Mouse (Mus musculus) adrenal gland (tissue): Measurements from ENCODE around the gene Mrm1.

Experiments
- intact Hi-C: fragments of 180-260 bp; cut with DNase I; formaldehyde crosslinking; loops from one replicate; pipeline ENCODE4 v1.15.1; 2025

The Mrm1 gene

GRCm38 (mm10) chr11:84818085-84818960 is 992 bp downstream of the Mrm1 start:
- intact Hi-C loops: no loop called here

- intact Hi-C loops: no loop called here
Measured at GRCm38 (mm10) chr11:84817362-84817761, 2.0 kb downstream of the Mrm1 start.

- intact Hi-C loops: no loop called here
Measured at GRCm38 (mm10) chr11:84813724-84814510, 5.4 kb downstream of the Mrm1 start.

- intact Hi-C loops: no loop called here
Measured at GRCm38 (mm10) chr11:84804373-84804772, 14.9 kb downstream of the Mrm1 start.

- intact Hi-C loops: loop anchor here (5.0 to 10.0 kb wide), 2 partner anchors 293 to 535 kb away; no protein-coding TSS in a partner anchor
Measured at GRCm38 (mm10) chr11:84797627-84798353, 21.5 kb downstream of the Mrm1 start.

GRCm38 (mm10) chr11:84797026-84797425 is 22.3 kb downstream of the Mrm1 start:
- intact Hi-C loops: loop anchor here (5.0 to 10.0 kb wide), 2 partner anchors 292 to 535 kb away; no protein-coding TSS in a partner anchor

- intact Hi-C loops: loop anchor here (2.0 to 10.0 kb wide), 3 partner anchors 290 to 532 kb away; no protein-coding TSS in a partner anchor
Measured at GRCm38 (mm10) chr11:84794496-84795113, 24.7 kb downstream of the Mrm1 start.

GRCm38 (mm10) chr11:84793545-84793944 is 25.8 kb downstream of the Mrm1 start:
- intact Hi-C loops: loop anchor here (10.0 kb wide), 1 partner anchor 289 kb away; no protein-coding TSS in a partner anchor

GRCm38 (mm10) chr11:84790383-84790782 is 28.9 kb downstream of the Mrm1 start:
- intact Hi-C loops: loop anchor here (10.0 kb wide), 1 partner anchor 286 kb away; no protein-coding TSS in a partner anchor

- intact Hi-C loops: no loop called here
Measured at GRCm38 (mm10) chr11:84780143-84780870, 39.0 kb downstream of the Mrm1 start.

- intact Hi-C loops: no loop called here
Measured at GRCm38 (mm10) chr11:84775560-84775959, 43.8 kb downstream of the Mrm1 start.

- intact Hi-C loops: no loop called here
Measured at GRCm38 (mm10) chr11:84774870-84775514, 44.3 kb downstream of the Mrm1 start.

- intact Hi-C loops: no loop called here
Measured at GRCm38 (mm10) chr11:84767898-84768297, 51.4 kb downstream of the Mrm1 start.

- intact Hi-C loops: no loop called here
Measured at GRCm38 (mm10) chr11:84765125-84765524, 54.2 kb downstream of the Mrm1 start.

GRCm38 (mm10) chr11:84764527-84764961 is 54.8 kb downstream of the Mrm1 start:
- intact Hi-C loops: no loop called here

- intact Hi-C loops: no loop called here
Measured at GRCm38 (mm10) chr11:84764116-84764515, 55.2 kb downstream of the Mrm1 start.
